Mouse (Mus musculus) heart, adult 2 months (tissue): ENCODE measurements around the gene Plxna2. TPM values are rescaled to one million over a fixed set of nuclear protein-coding genes. Genes with fewer than 3 reads are reported as not detected.

Source experiments
- DNase-seq, 2 experiments: peaks; one replicate each; pipeline ENCODE4 v3.0.0; 2021
- H3K27ac ChIP-seq: fragments of 200-600 bp; 2 replicates; pipeline ENCODE4 v1.8.1; 2022
- H3K27me3 ChIP-seq: fragments of 200-500 bp; 2 replicates; pipeline ENCODE4 v1.6.1; 2012; ENCODE audit warnings: mild to moderate bottlenecking, low read length, inconsistent platforms, mixed read lengths; ENCODE audit not compliant: control insufficient read depth, insufficient read depth
- H3K36me3 ChIP-seq: fragments of 200-500 bp; 2 replicates; pipeline ENCODE4 v1.6.1; 2012; ENCODE audit warnings: low read length, inconsistent platforms; ENCODE audit not compliant: control insufficient read depth, insufficient read depth
- H3K4me1 ChIP-seq: fragments of 200-500 bp; 2 replicates; pipeline ENCODE4 v1.6.1; 2011; ENCODE audit warnings: low read length; ENCODE audit not compliant: control insufficient read depth, insufficient read depth
- H3K4me3 ChIP-seq: fragments of 200-600 bp; 2 replicates; pipeline ENCODE4 v1.8.1; 2022
- H3K79me2 ChIP-seq: fragments of 200-500 bp; replicated peaks from 2 replicates; pipeline ENCODE4 v1.6.1; 2012; ENCODE audit warnings: mild to moderate bottlenecking, inconsistent platforms, low read length, moderate library complexity, mixed read lengths; ENCODE audit not compliant: control insufficient read depth, insufficient read depth
- H3K9ac ChIP-seq: fragments of 200-500 bp; 2 replicates; pipeline ENCODE4 v1.6.1; 2012; ENCODE audit warnings: low read depth, mild to moderate bottlenecking, control low read depth, inconsistent platforms, low read length, mixed read lengths
- CTCF ChIP-seq: fragments of 200-600 bp; IDR thresholded peaks from 2 replicates; pipeline ENCODE4 v1.8.1; 2022; ENCODE audit warnings: antibody characterized with exemption, mild to moderate bottlenecking, moderate library complexity
- EP300 ChIP-seq: fragments of 200-500 bp; IDR thresholded peaks from 2 replicates; pipeline ENCODE4 v1.6.1; 2011; ENCODE audit warnings: low read depth, low read length, control low read depth; ENCODE audit not compliant: insufficient read depth
- POLR2A ChIP-seq: fragments of 200-500 bp; IDR thresholded peaks from 2 replicates; pipeline ENCODE4 v1.6.1; 2011; ENCODE audit warnings: mild to moderate bottlenecking, low read depth, low read length, control low read depth; ENCODE audit not compliant: insufficient read depth
- WGBS: fragments of 180-500 bp; shearing (Covaris S2); methylation state at CpG from one replicate; pipeline ENCODE4 v1.1.7; 2018; 5-methylcytosine and 5-hydroxymethylcytosine counted together
- intact Hi-C: fragments of 180-260 bp; cut with DNase I; formaldehyde crosslinking; loops from one replicate; pipeline ENCODE4 v1.15.1; 2025
- polyA plus RNA-seq: library from polyadenylated mRNA; depleted of rRNA; stranded (reverse); fragments of >200 nt; gene quantifications from 2 replicates; pipeline ENCODE4 v1.2.3, GENCODE M21; 2012
- total RNA-seq, 2 experiments: library from RNA; stranded (reverse); gene quantifications; 2 replicates each; pipeline ENCODE4 v1.2.3; 2021

Gene Plxna2
- total and polyA plus RNA-seq, 3 experiments = 9.8 to 30.6 (median 22.6) TPM

- Histone ChIP-seq H3K9ac (0 out of 2 replicates have a peak overlapping the region, but pooled peaks have one; percentile 10), H3K27ac (peak overlapping the region; percentile 40), H3K4me3 (no peak overlapping the region), H3K79me2 (peaks cover 11% of the 10 kb centered on the region), H3K27me3 (no peaks in the 10 kb centered on the region), H3K4me1 (peaks cover 46% of the 10 kb centered on the region), H3K36me3 (peaks cover 47% of the 10 kb centered on the region)
- intact Hi-C loops = loop anchor here (10.0 kb wide), 1 partner anchor 329 kb away; no protein-coding TSS in a partner anchor
- 54% methylated on average over 2 of the region's 2 CpGs for WGBS
- DNase-seq = no peak
- TF ChIP-seq CTCF (no peak), POLR2A (no peak), EP300 (no peak)
Measured at GRCm38 (mm10) chr1:194626109-194626508, 8.1 kb downstream of the Plxna2 start.

DNA sequence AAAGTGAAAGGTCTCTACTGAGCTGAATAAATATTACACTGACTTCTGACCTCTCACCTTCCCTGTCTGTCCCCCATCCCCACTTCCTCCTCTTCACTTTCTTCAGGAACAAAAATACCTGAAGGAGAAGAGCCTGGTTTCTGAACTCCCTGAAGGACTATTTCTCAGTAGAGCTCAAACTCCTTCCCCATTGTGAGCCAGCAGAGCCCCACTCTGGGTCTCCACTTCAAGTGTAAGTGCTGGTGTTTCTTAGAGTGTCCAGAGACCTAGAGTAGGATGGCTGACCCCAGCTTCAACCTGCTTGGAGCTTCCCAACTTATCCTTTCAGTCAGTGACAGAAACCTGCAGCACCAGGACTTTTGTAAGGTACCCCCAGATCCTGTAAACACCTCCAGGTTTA is 9.3 kb downstream of the Plxna2 start:
- Histone ChIP-seq H3K4me1 (peaks cover 46% of the 10 kb centered on the region), H3K27me3 (no peaks in the 10 kb centered on the region), H3K79me2 (peaks cover 11% of the 10 kb centered on the region), H3K27ac (peak overlapping the region; percentile 21; the same call in 1 of the 2 replicates), H3K36me3 (peaks cover 57% of the 10 kb centered on the region), H3K4me3 (no peak overlapping the region), H3K9ac (no peak overlapping the region)
- TF ChIP-seq POLR2A (no peak), CTCF (no peak), EP300 (no peak)
- no peak for DNase-seq
- intact Hi-C loops = loop anchor here (10.0 kb wide), 1 partner anchor 328 kb away; no protein-coding TSS in a partner anchor

- WGBS = 42% methylated on average over 2 of the region's 2 CpGs
- Histone ChIP-seq H3K27ac (peak overlapping the region; percentile 9; the same call in 1 of the 2 replicates), H3K4me1 (peaks cover 46% of the 10 kb centered on the region), H3K9ac (no peak overlapping the region), H3K79me2 (peaks cover 12% of the 10 kb centered on the region), H3K27me3 (no peaks in the 10 kb centered on the region), H3K36me3 (peaks cover 72% of the 10 kb centered on the region), H3K4me3 (no peak overlapping the region)
- no peak for TF ChIP-seq EP300
- no peak for TF ChIP-seq POLR2A
- no peak for TF ChIP-seq CTCF
- intact Hi-C loops = loop anchor here (10.0 kb wide), 1 partner anchor 326 kb away; no protein-coding TSS in a partner anchor
- no peak for DNase-seq
Measured at GRCm38 (mm10) chr1:194629135-194629689, 11.2 kb downstream of the Plxna2 start.

- Histone ChIP-seq H3K9ac (no peak overlapping the region; the same call in 1 of the 2 replicates), H3K4me1 (peaks cover 41% of the 10 kb centered on the region), H3K4me3 (no peak overlapping the region), H3K36me3 (peaks cover 78% of the 10 kb centered on the region), H3K79me2 (peaks cover 11% of the 10 kb centered on the region), H3K27ac (no peak overlapping the region), H3K27me3 (no peaks in the 10 kb centered on the region)
- TF ChIP-seq EP300 (no peak), POLR2A (no peak), CTCF (no peak)
- intact Hi-C loops = no loop called here
- WGBS = 40% methylated on average over 1 of the region's 1 CpGs
- no peak for DNase-seq
Measured at GRCm38 (mm10) chr1:194630498-194631056, 12.6 kb downstream of the Plxna2 start.

- Histone ChIP-seq H3K4me1 (peaks cover 36% of the 10 kb centered on the region), H3K4me3 (no peak overlapping the region), H3K9ac (no peak overlapping the region), H3K27ac (no peak overlapping the region), H3K36me3 (peaks cover 75% of the 10 kb centered on the region), H3K27me3 (no peaks in the 10 kb centered on the region), H3K79me2 (peaks cover 6% of the 10 kb centered on the region)
- intact Hi-C loops = no loop called here
- no peak for DNase-seq
- no peak for TF ChIP-seq POLR2A
- TF ChIP-seq EP300 = no peak
- no peak for TF ChIP-seq CTCF
- WGBS = 75% methylated on average over 1 of the region's 1 CpGs
Measured at GRCm38 (mm10) chr1:194631574-194631973, 13.6 kb downstream of the Plxna2 start.

DNA sequence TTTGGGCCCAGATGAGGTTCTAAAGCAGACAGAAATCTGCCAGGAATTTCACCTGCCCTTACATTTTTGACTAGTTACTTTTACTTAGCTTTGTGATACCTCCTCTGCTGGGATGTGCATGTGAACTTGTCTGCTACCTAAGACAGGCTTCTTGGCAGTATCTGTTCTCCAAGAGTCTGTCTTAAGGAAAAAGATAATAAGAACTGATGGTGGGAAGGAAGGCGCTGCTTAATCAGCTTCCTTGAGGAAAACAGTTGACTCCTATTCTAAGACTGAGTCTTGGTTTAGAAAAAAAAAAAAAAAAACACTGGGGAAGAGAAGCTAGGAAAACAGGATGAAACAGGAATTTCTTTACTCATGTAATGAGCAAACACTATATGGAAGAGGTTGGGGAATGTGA is 14.0 kb downstream of the Plxna2 start:
- no peak for TF ChIP-seq POLR2A
- TF ChIP-seq EP300 = no peak
- no peak for TF ChIP-seq CTCF
- peaks cover 6% of the 10 kb centered on the region; the same call in 1 of the 2 replicates for H3K79me2 ChIP-seq
- H3K27ac ChIP-seq = no peak overlapping the region; the same call in 1 of the 2 replicates
- H3K27me3 ChIP-seq = no peaks in the 10 kb centered on the region
- no peak overlapping the region for H3K9ac ChIP-seq
- no peak overlapping the region for H3K4me3 ChIP-seq
- 56% methylated on average over 1 of the region's 1 CpGs for WGBS
- H3K4me1 ChIP-seq = peaks cover 33% of the 10 kb centered on the region
- H3K36me3 ChIP-seq = peaks cover 74% of the 10 kb centered on the region
- intact Hi-C loops = no loop called here
- DNase-seq = no peak
